Mouse (Mus musculus): ENCODE data around the gene Epo.

- TF ChIP-seq HCFC1 (IDR thresholded peaks at IDR 0.05; ENCODE audit: borderline replicate concordance, insufficient read depth, low read length) (no peak), ZNF384 (IDR thresholded peaks at IDR 0.05; ENCODE audit: low read depth, low read length) (no peak), CHD2 (IDR thresholded peaks at IDR 0.05; ENCODE audit: low read depth, low read length) (no peak), MAFK (IDR thresholded peaks at IDR 0.05; ENCODE audit: insufficient read depth, low read depth, low read length) (no peak)
Observed at GRCm38 (mm10) chr5:137440216-137440855, 92.7 kb downstream of the Epo start.

All from ES-E14 (cell line).